Comparison of ENCODE assay signal across 12 mouse cellular contexts in genomic region chr11:105246785-105247184, GRCm38 (mm10). TPM values are rescaled to one million over a fixed set of nuclear protein-coding genes. Genes with fewer than 3 reads are reported as not detected.
"Had no signal": no experiment of that assay in that cellular context is flagged by ENCODE, and none has a peak within 500 bp of the region (broad histone marks: within the 10 kb centered on the region; RNA-seq: fewer than 3 reads in every experiment).

No protein-coding gene starts in this region.

- H3K27ac ChIP-seq: layer of hippocampus, adult 2 months; limb, embryonic 10.5 days; liver, embryonic 15.5 days had no signal

- H3K9ac ChIP-seq: liver, embryonic 15.5 days had no signal

- ATAC-seq: midbrain, embryonic 16.5 days had no signal

- H3K9me3 ChIP-seq: limb, embryonic 10.5 days; liver, embryonic 15.5 days had no signal

- H3K4me3 ChIP-seq: layer of hippocampus, adult 2 months; limb, embryonic 10.5 days; liver, embryonic 15.5 days had no signal

- H3K4me1 ChIP-seq: limb, embryonic 10.5 days; liver, embryonic 15.5 days had no signal

- H3K27me3 ChIP-seq: liver, embryonic 15.5 days had no signal

- DNase-seq: kidney, adult 11 months; kidney, postnatal 10 days; kidney, postnatal 4 days; lung, postnatal 14 days; right cerebral cortex, postnatal 25 days; thymus, postnatal 4 days had no signal

- H3K4me2 ChIP-seq: liver, embryonic 11.5 days; liver, embryonic 15.5 days had no signal

RNA-seq across cellular contexts. Expression of gene Mrc2, which starts 45.7 kb away (rescaled TPM):
- total RNA-seq: megakaryocyte progenitor cell, adult 5-6 weeks had no signal
